Mouse (Mus musculus) cerebellum, postnatal 14 days (tissue): Measurements from ENCODE around the gene Abat.

Experiments
- DNase-seq, 2 experiments: peaks; one replicate each; pipeline ENCODE4 v3.0.0; 2021; ENCODE audit warnings: mixed read lengths in 2 of 2

Abat gene

GRCm38 (mm10) chr16:8638131-8638530 is 124.9 kb downstream of the Abat start:
- DNase-seq = no peak

GRCm38 (mm10) chr16:8639466-8640191 is 126.4 kb downstream of the Abat start:
- no peak for DNase-seq

DNA sequence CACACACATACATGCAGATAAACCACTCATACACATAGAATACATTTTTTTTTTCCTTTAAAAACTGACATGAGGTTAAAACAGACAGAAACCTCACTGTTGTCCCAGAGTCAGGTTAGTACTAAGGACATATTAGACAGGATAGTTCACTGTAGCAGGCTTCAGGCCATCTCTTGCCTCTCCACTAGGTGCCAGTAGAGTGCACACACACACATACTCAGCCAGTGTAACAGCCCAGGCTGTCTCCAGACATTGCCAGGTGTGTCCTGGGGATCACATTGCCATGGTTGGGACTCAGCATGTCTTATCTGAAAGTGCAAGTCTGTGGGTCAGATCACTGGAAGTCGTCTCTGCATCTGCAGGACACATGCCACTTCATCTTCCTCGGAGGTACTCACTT is 130.6 kb downstream of the Abat start:
- DNase-seq = peak; percentile 54 to 57

DNA sequence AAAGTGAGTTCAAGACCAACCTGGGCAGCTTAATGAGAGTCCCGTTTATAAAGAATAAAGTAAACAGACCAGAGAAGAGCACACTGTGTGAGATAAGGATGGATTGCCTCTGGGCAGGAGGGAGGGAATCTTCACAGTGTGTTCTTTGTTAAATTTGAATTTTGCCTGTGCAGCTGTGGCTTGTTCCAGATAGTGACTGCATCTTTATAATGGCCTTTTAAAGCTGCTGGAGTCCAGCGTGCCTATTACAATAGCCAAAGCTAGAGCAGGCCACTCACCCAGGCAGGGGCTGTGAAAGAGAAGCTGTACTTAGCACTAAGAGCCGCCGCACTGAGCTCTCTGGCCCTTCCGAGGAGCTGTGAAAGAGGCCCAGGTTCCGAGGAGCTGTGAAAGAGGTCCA is 132.3 kb downstream of the Abat start:
- DNase-seq = no peak

DNA sequence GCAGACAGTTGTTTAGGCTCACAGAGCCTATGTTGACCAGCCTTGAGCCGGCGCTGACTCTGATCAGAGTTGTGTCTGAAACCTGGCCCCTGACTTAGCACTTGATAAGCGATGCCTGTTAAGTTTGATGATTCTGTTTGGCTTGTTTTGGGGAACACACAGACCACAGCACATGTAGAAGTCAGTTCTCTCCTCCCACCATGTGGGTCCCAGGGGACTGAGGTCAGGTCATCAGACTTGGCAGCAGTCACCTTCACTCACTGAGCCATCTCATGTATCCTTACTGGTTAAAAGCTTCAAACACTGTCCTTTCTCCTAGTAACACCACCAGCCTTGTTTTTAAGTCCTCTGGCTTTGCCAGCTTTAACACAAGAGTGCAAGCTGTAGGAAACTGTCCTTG is 136.8 kb downstream of the Abat start:
- DNase-seq = no peak

DNA sequence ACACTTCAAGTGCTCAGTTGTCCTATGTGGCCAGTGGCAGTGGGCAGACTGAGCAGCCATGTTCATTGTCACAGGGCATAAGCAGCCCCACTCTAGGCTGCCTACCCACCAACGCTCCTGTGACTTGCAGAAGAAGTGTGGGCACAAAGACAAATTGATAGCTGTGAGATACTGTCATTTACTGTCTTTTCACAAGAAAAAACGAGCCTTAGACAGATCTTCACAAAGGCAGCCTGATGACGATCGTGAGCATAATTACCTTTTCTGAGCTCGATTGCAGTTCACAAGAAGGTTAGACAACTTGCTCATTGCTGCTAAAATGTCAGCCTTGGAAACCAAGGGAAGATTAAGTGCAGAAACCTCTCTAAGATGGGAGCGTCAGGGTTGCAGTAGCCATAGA is 141.9 kb downstream of the Abat start:
- no peak for DNase-seq

DNA sequence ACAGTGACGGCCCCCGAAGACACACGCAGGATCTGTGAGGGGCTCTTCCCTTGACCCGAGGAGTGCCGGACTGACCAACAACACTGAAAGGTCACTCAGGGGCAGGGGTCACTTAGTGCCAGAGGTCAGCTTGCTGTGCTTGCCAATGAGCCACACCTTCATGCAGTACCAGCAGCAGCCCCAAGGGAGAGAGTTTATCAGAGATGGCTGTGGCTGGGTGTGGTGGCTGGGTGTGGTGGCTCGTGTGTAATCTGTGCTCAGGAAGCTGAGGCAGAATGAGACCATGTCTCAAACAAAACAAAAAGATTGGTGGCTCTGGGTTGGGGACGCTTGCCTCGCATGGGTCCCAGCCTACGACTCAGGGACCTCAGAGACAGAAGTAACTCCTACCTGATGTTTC is 142.4 kb downstream of the Abat start:
- DNase-seq = no peak

DNA sequence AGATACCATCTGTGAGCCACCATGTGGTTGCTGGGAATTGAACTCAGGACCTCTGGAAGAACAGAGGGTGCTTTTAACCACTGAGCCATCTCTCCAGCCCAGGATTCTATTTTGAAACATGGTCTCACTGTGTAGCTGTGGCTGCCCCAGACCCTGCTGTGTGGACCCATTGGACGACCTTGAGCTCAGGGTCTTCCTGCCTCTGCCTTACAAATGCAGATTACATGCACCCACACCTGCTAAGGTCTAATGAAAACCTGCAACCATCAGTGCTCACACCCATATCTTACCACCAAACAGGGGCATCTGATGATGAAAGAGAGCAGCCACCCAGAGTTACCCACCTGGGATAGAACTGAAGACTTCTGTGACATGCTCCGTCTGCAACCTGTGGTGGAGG is 143.0 kb downstream of the Abat start:
- no peak for DNase-seq

GRCm38 (mm10) chr16:8658349-8658748 is 145.1 kb downstream of the Abat start:
- no peak for DNase-seq

DNA sequence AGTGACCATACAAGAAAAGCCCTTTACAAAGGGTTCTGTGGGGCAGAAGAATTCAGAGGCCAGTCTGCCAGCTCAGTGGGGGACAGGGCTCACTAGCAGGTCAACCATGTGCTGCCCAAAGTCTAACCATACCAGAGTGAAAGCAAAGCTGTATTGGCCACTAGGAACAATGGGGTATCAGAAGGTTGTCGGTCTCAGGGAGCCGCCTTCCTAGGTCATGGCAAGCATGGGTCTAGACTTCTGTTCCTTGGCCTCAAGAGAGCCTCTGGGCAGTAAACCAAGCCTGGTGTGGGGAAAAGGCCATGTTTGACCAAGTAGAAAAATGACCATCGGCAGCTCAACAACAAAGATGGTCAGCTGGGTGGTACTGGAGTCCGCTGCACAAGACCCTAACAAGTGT is 145.5 kb downstream of the Abat start:
- DNase-seq = peak in 1 of 2 experiments; percentile 59

DNA sequence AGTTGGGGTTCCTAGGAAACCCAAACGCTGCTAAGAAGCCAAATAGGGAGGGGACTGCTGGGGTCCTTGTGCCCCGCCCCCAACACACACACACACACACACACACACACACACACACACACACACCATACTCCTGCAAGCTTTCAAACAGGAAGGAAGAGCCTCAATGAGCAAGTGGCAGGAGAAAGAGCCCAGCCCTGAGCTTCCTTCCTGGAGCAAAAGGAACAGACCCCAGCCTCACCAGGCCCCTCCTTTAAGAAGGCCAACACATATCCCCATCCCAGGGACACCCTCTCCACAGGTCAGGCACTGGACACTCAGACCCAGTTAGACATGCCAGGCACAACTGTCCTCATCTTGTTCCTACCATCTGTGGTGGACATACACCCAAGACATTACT is 149.8 kb downstream of the Abat start:
- no peak for DNase-seq

DNA sequence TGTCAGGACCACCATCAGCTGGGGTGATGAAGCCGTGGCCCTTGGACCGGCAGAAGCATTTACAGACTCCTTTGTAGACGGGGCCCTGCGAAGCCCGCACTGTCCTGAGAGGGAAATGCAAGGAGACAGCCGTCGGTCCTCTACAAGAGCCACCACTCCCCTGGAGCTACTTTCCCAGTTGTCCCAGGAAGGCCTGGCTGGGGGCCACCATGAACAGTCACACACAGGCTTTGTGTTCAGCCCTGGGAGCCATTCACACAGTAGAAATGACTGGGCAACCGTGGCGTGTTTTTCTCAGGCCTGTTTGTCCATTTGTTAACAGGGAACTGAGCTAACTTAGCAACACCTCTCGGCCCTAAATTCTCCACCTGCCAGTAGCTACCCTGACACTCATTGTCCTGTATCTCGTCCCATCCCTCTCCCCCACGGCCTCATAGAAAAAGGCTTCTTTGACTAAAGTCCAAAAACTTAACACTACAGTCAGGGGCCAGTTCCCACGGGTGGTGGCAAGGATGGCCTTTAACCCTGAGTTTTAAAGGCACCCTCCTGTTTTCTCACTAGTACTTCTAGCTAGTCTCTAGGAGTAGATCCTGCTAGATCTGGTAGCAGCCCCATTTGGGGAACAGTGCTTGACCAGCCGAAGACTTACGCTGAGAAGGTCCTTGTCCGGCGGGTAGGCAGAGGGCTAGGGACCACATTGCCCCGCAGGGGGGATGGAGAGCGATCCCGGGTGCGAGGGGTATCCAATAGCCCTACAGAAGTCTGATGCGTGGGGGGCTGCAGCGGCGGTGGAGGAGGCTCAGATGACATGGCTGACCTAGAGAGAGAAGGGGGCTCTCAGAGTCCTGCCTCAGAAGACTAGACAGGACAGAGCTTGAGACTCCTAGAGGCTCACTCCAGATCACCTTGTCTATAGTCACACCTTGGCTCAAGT is 150.6 kb downstream of the Abat start:
- no peak for DNase-seq

DNA sequence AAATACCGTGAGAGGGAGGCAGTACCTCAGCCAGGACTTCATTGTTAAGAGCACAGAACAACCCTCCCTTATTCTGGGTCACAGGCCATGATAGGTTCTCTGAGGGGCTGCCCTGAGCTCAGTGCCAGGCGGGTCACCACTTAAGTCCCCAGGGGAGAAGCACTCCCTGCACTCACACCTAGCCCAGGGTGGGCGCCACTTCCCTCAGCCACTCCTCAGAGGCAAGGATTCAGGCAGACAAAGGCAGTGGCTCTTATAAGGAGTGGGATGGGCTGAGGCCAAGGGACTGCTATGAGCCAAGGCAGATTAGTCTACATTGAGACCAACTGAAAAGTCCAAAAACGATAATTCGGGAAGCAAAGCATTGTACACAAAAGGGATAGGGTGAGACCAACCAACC is 152.1 kb downstream of the Abat start:
- DNase-seq = no peak

GRCm38 (mm10) chr16:8666452-8666851 is 153.2 kb downstream of the Abat start:
- no peak for DNase-seq

- DNase-seq = no peak
Measured at GRCm38 (mm10) chr16:8667261-8667660, 154.0 kb downstream of the Abat start.

DNA sequence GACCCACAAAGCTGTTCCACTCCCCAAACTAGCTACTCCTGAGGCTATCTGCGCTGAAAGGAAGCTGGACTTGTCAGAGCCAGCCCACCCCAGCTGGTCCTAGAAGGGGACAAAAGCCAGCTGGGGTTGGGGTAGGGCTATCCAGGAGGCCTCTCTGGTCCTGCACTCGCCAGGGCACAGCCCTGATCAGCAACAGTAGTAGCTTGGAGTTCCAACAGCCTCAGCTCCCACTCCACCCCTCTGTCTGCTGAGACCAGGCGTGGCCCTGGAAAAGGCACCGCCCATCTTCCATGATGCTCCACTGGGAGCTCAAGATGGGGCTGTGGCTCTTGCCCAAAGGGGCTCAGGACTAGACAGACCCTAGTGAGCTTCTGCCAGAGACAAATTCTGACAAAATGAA is 154.6 kb downstream of the Abat start:
- no peak for DNase-seq

- no peak for DNase-seq
Measured at GRCm38 (mm10) chr16:8668386-8668785, 155.2 kb downstream of the Abat start.

DNA sequence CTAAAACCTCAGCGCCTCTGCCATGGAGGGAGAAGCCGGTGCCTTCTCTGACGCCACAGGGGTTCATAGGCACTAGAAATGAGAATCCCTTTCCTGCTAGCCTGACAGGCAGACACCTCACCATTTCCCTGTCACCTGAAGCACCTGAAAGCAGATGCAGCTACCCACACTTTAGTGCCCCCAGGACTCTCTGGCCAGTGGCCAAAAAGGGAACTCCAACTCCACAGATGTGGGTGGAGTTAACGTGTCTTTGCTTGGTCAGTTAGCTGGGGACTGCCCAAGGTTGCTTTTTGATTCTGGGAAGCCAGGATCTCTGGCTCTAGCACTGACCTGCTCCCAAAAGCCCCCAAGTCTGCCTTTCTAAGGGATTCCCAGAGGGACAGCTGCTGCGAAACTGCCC is 156.2 kb downstream of the Abat start:
- no peak for DNase-seq

- no peak for DNase-seq
Measured at GRCm38 (mm10) chr16:8670041-8671035, 157.1 kb downstream of the Abat start.
